Mouse (Mus musculus): ENCODE results near the gene Gm20219. TPM values are rescaled to one million over a fixed set of nuclear protein-coding genes. Genes with fewer than 3 reads are reported as not detected.
A peak's percentile ranks its signal among the peaks of the same experiment; 100 is the strongest.

Gm20219 gene
- under 1 TPM; 0.28 to 0.84 TPM for total RNA-seq (2021)
- long read RNA-seq, experiment 1, result 0 reads
- long read RNA-seq, experiment 2, result 0 reads

DNA sequence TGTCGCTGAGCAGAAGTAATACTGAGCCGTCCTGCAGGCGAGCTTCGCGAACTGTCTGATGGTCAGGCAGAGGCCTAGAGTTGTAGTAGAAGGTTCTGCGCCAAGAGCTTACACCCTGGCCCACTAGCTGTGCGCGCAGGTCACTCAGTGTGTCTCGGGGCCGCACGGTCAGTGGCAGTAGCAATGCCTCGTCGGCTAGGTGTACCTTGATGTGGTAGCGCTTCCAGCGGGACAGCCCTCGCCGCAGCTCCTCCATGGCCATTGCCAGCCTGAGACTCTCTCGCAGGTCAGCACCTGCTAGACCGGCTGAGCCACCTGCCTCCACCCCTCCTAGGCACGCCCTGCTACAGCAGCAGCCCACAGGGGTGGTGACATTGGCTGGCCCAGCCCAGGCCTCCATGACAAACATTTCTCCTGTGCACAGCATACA is at the start of gene Gm20219:
Gene Gm20219 (minus strand): TSS at position 266 of the 430 bp plus-strand sequence.
- DNase-seq (ENCODE audit: low spot score), result no peak

DNA sequence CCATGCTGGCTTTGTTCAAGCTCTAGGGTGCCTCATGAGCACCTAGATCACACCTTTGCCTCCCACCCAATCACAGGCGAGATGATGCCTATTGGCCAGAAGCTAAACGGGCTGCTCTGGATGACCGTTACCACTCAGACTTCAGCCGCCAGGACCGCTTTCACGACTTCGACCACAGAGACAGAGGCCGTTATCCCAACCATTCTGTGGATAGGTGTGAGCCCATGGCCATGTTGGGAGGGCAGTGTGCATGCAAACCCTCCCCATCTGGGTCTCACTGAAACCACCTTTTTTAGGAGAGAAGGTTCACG is 49.8 kb upstream of the Gm20219 start:
- DNase-seq (ENCODE audit: low spot score), result no peak

DNA sequence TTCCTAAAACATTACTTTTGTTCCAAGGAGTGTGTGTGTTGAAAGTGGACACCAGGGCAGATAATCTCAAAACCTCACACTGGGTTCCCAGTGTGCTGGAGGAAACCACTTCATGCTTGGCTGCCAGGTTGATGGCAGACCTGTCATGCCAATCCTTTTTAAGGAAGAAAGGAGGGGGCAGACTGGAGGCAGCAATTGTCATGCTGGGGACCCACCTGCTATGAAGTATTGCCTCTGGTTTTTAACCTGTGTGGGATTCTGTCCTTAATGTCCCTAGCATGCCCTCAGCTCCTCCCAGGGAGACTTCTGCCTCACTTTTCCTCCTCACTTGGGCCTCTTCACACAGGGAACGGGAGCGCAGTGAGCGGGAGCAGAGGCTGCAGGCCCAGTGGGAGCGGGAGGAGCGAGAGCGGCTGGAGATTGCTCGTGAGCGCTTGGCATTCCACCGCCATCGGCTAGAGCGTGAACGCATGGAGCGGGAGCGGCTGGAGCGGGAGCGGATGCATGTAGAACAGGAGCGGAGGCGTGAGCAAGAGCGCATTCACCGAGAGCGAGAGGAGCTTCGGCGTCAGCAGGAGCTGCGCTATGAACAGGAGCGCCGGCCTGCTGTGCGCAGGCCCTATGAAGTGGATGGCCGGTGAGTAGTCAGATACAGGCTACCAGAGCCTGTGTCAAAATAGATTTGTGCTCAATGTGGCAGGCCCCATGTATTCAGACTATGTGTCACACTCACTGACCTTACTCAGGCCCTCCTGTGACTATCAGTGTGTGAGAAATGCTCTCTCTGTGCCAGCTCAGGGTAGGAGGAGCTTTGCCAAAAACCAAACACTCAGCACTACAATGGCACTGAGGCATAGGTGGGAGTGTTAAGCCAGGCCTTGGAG is 49.2 kb upstream of the Gm20219 start:
- DNase-seq (ENCODE audit: low spot score), result no peak

DNA sequence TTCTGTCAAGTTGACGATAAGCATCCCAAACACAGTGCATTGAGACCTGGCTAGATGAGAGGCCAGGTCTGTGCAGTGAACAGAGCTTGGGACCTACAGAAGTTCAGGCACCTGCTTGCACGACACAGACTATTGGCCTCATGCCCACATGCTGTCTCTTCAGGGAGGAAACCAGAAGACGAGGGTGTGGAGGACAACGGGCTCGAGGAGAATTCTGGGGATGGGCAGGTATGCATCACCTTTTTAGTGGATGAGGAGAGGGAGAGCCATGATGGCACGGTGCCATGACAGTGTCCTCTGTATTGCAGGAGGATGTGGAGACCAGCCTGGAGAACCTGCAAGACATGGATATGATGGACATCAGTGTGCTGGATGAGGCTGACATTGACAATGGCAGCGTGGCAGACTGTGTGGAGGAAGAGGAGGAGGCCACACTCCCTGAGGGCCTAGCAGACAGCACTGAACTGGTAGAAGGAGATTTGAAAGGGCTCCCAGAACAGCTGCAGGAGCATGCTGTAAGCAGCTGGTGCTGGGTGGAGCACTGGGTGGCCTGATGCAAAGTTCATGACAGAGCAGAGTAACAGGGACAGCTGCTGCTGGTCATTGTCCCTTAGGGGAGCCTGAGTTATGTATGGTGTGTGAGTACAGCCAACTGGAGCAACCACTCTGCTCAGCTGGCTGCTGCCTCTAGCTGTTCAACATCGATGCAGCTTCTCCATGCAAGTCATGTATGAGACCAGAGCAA is 39.5 kb upstream of the Gm20219 start:
- no peak for DNase-seq (ENCODE audit: low spot score)

GRCm38 (mm10) chr17:56592553-56592952 is 38.4 kb upstream of the Gm20219 start:
- DNase-seq (ENCODE audit: low spot score), result no peak

DNA sequence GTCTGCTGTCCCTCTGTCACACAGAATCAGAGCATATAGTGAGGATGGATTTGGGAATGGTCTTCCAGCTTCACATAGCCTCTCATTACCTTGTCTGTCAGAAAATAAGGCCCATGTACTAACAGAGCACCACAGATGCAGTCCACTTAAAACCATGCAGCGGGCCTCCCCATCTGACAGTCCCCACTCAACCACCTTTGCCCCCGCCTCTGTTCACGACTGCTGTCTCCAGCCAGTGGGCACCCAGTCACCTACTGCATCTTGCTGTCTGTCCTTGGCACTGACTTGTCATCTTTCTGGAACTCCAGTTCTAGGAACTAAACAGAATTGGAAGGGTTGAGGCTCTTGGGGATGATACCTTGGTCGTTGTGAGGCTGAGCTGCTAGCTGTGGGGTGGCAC is 34.7 kb upstream of the Gm20219 start:
- DNase-seq (ENCODE audit: low spot score), result no peak

- no peak for DNase-seq (ENCODE audit: low spot score)
These were observed 33.6 kb upstream of the Gm20219 start for GRCm38 (mm10) chr17:56587773-56588172.

DNA sequence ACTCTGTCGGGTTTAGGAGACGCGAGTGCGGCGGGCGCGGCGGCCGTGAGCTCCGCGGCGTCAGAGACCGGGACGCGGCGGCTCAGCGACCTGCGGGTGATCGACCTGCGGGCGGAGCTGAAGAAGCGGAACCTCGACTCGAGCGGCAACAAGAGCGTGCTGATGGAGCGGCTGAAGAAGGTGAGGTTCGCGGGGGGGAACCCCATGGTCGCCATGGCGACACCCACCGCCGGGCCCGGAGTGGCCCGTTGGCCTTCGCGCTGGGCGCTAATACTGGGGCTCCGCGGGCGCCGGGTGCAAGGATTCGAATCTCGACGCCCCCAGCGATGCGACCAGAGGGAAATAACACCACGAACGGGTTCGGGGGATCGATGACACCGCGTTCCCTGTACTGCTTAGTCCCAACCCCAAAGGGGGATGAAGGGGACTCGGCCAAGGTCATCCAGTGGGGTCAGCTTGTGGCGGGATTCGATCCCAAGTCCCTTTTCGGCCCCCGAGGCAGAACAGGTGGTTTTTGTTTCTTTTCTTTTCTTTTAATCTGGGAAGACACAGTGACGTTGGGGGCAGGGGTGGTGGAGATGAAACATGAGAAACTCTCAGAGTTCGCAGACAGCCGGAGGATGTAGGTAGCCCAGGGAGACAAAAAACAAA is 31.1 kb upstream of the Gm20219 start:
- DNase-seq (ENCODE audit: low spot score), result peak; percentile 48

DNA sequence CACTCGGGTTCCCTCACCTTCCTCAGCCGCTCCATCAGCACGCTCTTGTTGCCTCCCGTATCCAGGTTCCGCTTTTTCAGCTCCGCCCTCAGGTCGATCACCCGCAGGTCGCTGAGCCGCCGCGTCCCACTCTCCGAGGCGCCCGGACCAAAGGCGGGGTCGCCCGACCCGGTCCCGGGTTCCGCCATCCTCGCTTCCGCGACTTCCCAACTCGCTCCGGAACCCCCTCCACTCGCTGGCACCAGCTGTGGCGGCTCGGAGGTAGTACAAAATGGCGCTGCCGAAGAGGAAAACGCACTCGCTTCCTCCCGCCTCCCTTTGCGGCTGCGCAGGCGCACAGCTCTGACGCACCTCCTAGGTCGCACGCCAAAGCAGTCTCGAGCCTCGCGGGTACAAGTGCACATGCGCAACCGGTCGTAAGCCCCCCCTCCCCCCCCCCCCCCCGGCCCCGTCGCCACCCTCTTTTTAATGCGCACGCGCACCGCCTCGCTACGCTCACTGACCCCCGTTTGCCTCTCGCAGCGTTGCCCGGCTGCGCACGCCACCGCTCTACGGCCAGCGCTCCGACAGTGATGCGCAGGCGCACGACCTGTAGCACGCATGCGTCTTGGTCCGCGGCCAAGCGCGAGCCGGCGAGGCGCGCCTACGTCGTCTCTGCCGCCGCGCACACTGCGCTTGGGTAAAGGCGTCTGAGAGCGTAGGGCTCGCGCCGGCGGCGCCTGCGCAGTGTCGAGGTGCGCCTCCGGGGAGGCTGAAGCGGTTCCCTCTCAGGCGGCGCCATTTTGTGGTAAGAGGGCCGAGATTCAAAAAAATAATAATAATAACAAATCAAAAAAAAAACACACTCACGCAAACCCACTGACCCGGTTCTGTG is 30.3 kb upstream of the Gm20219 start, which contains the start of the genes Safb2 and Safb:
Gene Safb2 (minus strand): TSS at position 329 of the 874 bp plus-strand sequence.
Gene Safb (plus strand): TSS at position 569 of the 874 bp plus-strand sequence.
- DNase-seq (ENCODE audit: low spot score), result peak; percentile 98

DNA sequence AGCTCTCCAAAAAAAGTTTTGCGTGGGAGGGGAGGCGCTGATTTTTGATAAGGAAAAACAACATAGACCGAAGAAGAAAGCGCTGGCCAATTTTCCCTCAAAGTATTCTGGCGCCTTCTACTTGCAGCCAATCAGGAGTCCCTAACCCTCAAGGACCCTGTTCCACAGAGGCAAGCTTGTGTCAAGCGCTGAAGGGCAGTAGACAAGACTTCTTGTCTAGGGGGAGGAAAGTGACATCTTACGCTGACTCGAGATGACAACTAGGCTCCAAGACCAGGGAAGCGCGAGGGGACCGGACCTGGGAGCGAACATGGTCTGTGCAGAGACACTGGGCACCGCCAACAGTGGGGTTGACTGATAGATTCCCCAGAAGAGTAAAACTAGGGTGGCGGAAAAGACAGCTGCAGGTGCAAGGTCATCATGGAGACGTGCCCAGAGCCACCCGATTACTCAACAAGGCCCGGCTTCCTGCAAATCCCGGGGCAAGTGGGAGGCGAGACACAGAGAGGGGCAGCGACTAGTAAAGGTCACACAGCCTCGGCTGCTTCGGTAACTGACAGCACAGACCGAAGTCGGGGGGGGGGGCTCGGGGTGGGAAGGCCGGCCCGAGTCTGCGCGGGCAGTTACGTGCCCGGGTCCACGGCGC is 29.5 kb upstream of the Gm20219 start:
- DNase-seq (ENCODE audit: low spot score), result peak; percentile 54

GRCm38 (mm10) chr17:56583071-56583470 is 28.9 kb upstream of the Gm20219 start:
- DNase-seq (ENCODE audit: low spot score), result no peak

DNA sequence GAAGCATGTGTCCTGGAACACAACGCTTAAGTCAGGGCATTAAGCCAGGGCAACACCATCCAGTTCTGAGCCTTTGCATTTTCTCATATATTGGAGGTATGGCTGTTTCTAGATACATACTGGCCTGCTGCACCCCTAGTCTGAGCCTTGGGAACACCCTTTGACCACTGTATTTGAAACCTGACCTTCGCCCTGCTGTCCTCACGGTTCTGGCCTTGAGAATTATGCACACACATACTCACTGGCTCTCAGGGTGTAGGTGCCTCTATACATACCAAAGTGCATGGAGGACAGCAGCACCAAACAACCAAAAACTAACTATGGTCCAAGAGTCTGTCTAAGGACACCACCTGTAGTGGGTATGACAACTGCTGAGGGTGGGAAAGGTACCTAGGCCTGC is 18.8 kb upstream of the Gm20219 start:
- no peak for DNase-seq (ENCODE audit: low spot score)

DNA sequence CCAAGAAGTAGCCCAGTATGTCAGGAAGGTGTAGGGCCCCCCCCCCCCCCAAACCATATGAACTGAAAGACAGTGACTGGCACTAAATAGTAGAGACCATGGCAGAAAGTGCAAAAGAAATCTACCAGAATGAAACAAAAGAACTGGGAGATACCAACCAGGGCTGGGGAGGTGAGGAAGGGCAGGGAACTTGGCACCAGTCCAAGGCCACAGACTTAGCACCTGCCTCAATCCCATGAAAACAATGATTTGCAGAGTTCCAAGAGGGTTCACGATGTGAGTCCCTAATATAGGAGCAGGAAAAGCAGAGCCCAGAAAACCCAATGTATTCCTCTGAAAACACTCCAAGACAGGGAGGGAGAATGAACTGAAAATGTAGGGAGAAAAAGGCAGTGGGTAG is 18.0 kb upstream of the Gm20219 start:
- no peak for DNase-seq (ENCODE audit: low spot score)

GRCm38 (mm10) chr17:56570287-56570686 is 16.1 kb upstream of the Gm20219 start:
- no peak for DNase-seq (ENCODE audit: low spot score)

DNA sequence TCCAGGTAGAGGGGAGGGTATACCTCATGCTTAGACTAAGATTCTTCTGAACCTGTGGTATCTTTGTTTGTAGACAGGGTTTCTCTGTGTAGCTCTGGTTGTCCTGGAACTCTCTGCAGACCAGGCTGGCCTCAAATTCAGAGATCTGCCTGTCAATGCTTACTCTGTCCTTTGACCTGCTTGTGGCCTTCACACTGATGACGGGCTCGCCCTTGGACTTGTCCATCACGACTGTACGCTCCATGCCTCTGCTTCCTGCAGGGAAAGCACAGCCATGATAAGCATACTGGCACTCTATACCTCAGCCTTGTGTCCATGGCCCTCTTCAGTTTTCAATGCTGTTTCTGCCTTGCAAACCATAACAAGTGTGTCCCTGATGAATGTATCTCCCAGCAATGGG is 13.2 kb upstream of the Gm20219 start:
- DNase-seq (ENCODE audit: low spot score), result no peak

DNA sequence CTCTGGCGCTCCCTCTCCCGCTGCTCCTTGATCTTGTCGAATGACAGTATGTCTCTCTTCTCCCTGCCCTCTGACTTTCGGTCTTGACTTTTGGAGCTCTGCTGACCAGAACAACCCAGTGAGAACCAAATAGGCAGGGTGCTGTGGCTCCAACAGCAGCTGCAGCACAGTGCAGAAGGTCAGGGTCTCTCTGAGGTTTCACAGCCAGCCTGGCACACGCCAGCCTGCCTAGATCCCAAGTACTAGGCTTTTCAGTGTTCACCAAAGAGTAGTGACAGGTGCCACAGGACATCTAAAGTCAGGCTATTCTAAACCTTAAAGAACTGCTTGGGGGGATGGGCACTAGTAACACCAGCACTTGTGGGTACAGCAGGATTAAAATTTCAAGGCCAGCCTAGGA is 12.7 kb upstream of the Gm20219 start:
- DNase-seq (ENCODE audit: low spot score), result no peak

DNA sequence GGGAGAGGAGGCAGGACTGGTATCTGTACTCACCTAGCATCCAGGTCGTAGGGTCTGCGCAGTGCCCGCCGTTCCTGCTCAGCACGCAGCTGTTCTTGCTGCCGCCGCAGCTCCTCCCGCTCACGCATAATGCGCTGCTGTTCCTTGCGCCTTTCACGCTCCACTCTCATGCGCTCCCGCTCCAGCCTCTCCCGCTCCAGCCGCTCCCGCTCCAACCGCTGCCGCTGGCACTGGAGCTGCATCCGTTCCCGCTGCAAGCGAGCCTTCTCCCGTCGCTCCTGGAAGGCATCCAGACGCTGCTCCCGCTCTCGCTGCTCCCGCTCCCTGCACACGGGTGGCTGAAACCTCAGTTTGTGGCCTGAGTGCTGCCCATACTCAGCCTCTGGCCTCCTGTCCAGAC is 12.1 kb upstream of the Gm20219 start:
- DNase-seq (ENCODE audit: low spot score), result no peak

- no peak for DNase-seq (ENCODE audit: low spot score)
These were observed 7.7 kb upstream of the Gm20219 start for GRCm38 (mm10) chr17:56561866-56562265.

DNA sequence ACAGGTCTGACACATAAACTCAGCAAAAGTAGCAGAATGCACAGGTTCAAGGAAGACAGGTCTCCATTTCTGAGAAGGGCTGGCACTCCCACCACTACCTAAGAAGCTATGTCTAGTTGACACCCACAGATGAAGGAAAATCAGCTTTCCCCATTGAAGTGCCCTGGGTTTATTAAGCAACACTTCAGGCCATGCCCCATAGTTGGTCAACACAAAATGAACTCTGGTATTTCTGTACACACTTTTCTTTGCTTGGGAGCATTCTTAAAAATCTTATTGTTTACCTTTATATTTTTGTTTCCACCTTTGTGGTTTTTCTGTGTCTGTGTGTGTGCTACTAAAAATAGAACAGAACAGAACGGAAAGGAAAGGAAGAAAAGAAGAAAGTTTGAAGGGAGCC is 5.9 kb upstream of the Gm20219 start:
- no peak for DNase-seq (ENCODE audit: low spot score)

- DNase-seq (ENCODE audit: low spot score), result no peak
These were observed 5.2 kb upstream of the Gm20219 start for GRCm38 (mm10) chr17:56559386-56559785.

DNA sequence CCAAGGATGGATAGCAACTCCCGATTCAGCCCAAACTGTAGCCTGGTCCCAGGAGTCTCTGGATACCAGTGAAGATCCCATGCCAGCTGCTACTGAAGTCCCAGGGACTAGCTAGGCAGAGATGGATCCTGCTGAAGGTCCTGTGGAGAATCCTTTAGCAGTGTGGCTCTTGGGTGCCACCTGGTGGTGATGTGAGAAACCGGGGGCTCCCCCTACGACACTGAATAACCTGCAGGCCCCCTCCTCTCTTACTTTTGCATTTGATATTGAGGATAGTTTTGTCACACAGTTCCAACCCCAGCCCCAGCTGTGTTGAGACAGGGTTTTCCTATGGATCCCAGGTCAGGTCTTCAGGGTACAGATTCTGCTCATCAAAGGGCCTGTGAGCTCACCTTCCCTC is 4.3 kb upstream of the Gm20219 start:
- peak; percentile 43 for DNase-seq (ENCODE audit: low spot score)

Measured in gastrocnemius, adult 18-20 months (tissue).